In the genomic region with DNA sequence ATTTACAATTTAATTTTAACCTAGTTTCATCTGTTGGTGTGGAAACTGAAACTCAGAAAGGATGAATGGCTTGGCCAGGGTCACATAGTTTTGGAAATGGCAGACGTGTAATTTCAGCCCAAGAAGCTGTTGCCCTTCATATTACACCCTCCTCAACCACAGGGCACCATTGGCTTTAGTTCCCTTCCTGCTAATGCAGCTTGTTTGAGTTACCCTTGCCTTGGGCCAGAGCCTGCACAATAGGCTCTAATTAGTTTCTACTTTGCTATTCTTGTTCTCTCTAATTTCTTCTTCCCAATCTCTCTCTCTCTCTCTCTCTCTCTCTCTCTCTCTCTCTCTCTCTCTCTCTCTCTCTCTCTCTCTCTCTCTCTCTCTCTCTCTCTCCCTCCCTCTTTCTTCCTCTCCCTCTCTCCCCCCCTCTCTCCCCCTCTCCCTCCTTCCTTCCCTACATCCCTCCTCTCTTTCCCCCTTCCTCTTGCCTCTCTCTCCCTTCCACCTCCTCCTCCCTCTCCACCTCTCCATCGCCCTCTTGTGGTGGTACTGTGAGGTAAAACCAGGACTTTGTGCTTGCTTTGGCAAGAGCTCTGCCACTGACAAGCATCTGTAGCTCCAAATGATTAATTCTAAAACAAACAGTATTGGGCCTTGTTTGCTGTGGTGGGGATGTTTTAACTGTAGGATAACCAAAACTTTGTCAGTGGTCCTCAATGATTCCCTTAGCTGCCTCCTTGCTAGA, we compare ENCODE assay signal across 9 mouse cellular contexts. TPM values are rescaled to one million over a fixed set of nuclear protein-coding genes. Genes with fewer than 3 reads are reported as not detected.
A peak's percentile ranks its signal among the peaks of the same experiment; 100 is the strongest.
DNase-seq lines count a peak whose midpoint lies in the region; ATAC-seq and TF ChIP-seq lines count a peak whose summit lies in the region.
"Had no signal": no experiment of that assay in that cellular context is flagged by ENCODE, and none has a peak within 500 bp of the region (broad histone marks: within the 10 kb centered on the region; RNA-seq: fewer than 3 reads in every experiment).

No protein-coding gene starts in this region.

- H3K4me3 ChIP-seq in kidney, adult 2 months (ENCODE audit: insufficient read depth, low read depth, low read length) = no peak overlapping the region
- H3K4me3 ChIP-seq in kidney, embryonic 15.5 days (replicated peaks) = no peak overlapping the region
- H3K4me3 ChIP-seq in midbrain, embryonic 14.5 days (replicated peaks; ENCODE audit: low read depth, low read length) = no peak overlapping the region
- H3K4me3 ChIP-seq: limb, embryonic 15.5 days had no signal

- no peaks in the 10 kb centered on the region for H3K4me1 ChIP-seq in kidney, adult 2 months (ENCODE audit: control insufficient read depth, insufficient read depth, low read length)
- H3K4me1 ChIP-seq in kidney, embryonic 15.5 days = no peaks in the 10 kb centered on the region
- H3K4me1 ChIP-seq in midbrain, embryonic 14.5 days (ENCODE audit: control insufficient read depth, insufficient read depth, low read length) = no peaks in the 10 kb centered on the region

- no peak for TF ChIP-seq POLR2A in kidney, adult 2 months (IDR thresholded peaks at IDR 0.05; ENCODE audit: low read depth, low read length)

- H3K27ac ChIP-seq in kidney, adult 2 months (ENCODE audit: insufficient read depth, low read depth, low read length) = no peak overlapping the region
- no peak overlapping the region for H3K27ac ChIP-seq in kidney, embryonic 15.5 days
- H3K27ac ChIP-seq in midbrain, embryonic 14.5 days (replicated peaks; ENCODE audit: low read depth, low read length) = no peak overlapping the region
- H3K27ac ChIP-seq: limb, embryonic 15.5 days had no signal

- H3K9ac ChIP-seq in kidney, embryonic 15.5 days = no peak overlapping the region
- H3K9ac ChIP-seq in midbrain, embryonic 14.5 days (replicated peaks; ENCODE audit: low read length) = no peak overlapping the region
- H3K9ac ChIP-seq: limb, embryonic 15.5 days had no signal

- DNase-seq in kidney, adult 2 months = peak; percentile 16
- DNase-seq in Muller cell, postnatal 12 days (ENCODE audit: inconsistent ontology term) = peak; percentile 63
- peak; percentile 87 to 89 for DNase-seq in cerebellum, postnatal 10 days
- DNase-seq in frontal cortex, postnatal 14 days (ENCODE audit: low spot score in 2 of 2) = peak; percentile 24 to 43
- DNase-seq in layer of hippocampus, postnatal 14 days (ENCODE audit: low spot score in 2 of 2) = peak; percentile 65 to 76
- peak; percentile 70 for DNase-seq in midbrain, embryonic 14.5 days
- peak; percentile 64 for DNase-seq in thymus, postnatal 4 days

- H3K27me3 ChIP-seq in kidney, adult 2 months (replicated peaks; ENCODE audit: control insufficient read depth, insufficient read depth, low read length) = no peaks in the 10 kb centered on the region
- no peaks in the 10 kb centered on the region for H3K27me3 ChIP-seq in kidney, embryonic 15.5 days
- no peaks in the 10 kb centered on the region for H3K27me3 ChIP-seq in midbrain, embryonic 14.5 days (ENCODE audit: control insufficient read depth, insufficient read depth, low read length)
- H3K27me3 ChIP-seq: limb, embryonic 15.5 days had no signal

- no peak overlapping the region for H3K4me2 ChIP-seq in kidney, embryonic 15.5 days
- no peak overlapping the region for H3K4me2 ChIP-seq in midbrain, embryonic 14.5 days (ENCODE audit: low read length)
- H3K4me2 ChIP-seq: limb, embryonic 15.5 days had no signal

- H3K36me3 ChIP-seq in kidney, adult 2 months (ENCODE audit: control insufficient read depth, insufficient read depth, low read length) = no peaks in the 10 kb centered on the region
- H3K36me3 ChIP-seq in kidney, embryonic 15.5 days = no peaks in the 10 kb centered on the region
- no peaks in the 10 kb centered on the region for H3K36me3 ChIP-seq in midbrain, embryonic 14.5 days (ENCODE audit: control insufficient read depth, insufficient read depth, low read length)
- H3K36me3 ChIP-seq: limb, embryonic 15.5 days had no signal

- peak; percentile 71 for TF ChIP-seq CTCF in kidney, adult 2 months (conservative IDR thresholded peaks at IDR 0.05; ENCODE audit: insufficient read depth, insufficient read length, low read depth, low read length)

- no peaks in the 10 kb centered on the region for H3K9me3 ChIP-seq in kidney, embryonic 15.5 days (replicated peaks)
- no peaks in the 10 kb centered on the region for H3K9me3 ChIP-seq in midbrain, embryonic 14.5 days (ENCODE audit: control insufficient read depth, low read length)
- H3K9me3 ChIP-seq: limb, embryonic 15.5 days had no signal

- WGBS in kidney, adult 2 months = 25% methylated on average over 2 of the region's 2 CpGs
- 36% methylated on average over 2 of the region's 2 CpGs for WGBS in kidney, embryonic 15.5 days
- 28% methylated on average over 2 of the region's 2 CpGs for WGBS in midbrain, embryonic 14.5 days

- no peak for ATAC-seq in kidney, embryonic 15.5 days (replicated peaks; ENCODE audit: low FRiP score)
- no peak; the same call in 1 of the 2 replicates for ATAC-seq in midbrain, embryonic 14.5 days (ENCODE audit: low FRiP score, low TSS enrichment)

RNA-seq across cellular contexts. Expression of gene Fmn2, which starts 51.8 kb away (rescaled TPM):
- 0.04 and 0.06 TPM in 2 replicates for polyA plus RNA-seq in kidney, adult 2 months (2012; rRNA removed)
- polyA plus RNA-seq in kidney, embryonic 15.5 days (2015; fragmentation: Nextera tagmentation; extraction: Ambion mirVana) = 0.59 and 0.95 TPM in 2 replicates
- 10 to 100 TPM; 51.5 to 55.7 TPM for total RNA-seq in layer of hippocampus, postnatal 14 days (2021)
- 9.4 and 10.3 TPM in 2 replicates for polyA plus RNA-seq in midbrain, embryonic 14.5 days (2014; fragmentation: Nextera tagmentation; extraction: Ambion mirVana)

Comparison
In these comparisons a context has a peak if more than half of its experiments do, and no peak if none do; other contexts are left out.
1. DNase-seq: peak in every context shown above with its lines; median percentile 88 in cerebellum, postnatal 10 days; 70 in layer of hippocampus, postnatal 14 days; 70 in midbrain, embryonic 14.5 days; 64 in thymus, postnatal 4 days; 63 in Muller cell, postnatal 12 days; 34 in frontal cortex, postnatal 14 days; 16 in kidney, adult 2 months.